Mouse (Mus musculus) liver, adult 2 months (tissue): ENCODE data around the gene Naa15. TPM values are rescaled to one million over a fixed set of nuclear protein-coding genes. Genes with fewer than 3 reads are reported as not detected.

Source experiments
- DNase-seq: peaks from one replicate; pipeline ENCODE4 v3.0.0-alpha.2; 2011; ENCODE audit warnings: low read depth, low spot score; ENCODE audit errors: extremely low read depth
- H3K27ac ChIP-seq: fragments of 200-500 bp; replicated peaks from 2 replicates; pipeline ENCODE4 v1.5.1; 2012; ENCODE audit warnings: low read depth, mild to moderate bottlenecking, control low read depth, inconsistent platforms, low read length; ENCODE audit not compliant: insufficient read depth
- H3K27me3 ChIP-seq: fragments of 200-500 bp; 2 replicates; pipeline ENCODE4 v1.6.1; 2012; ENCODE audit warnings: mild to moderate bottlenecking, moderate library complexity, low read length, inconsistent platforms; ENCODE audit not compliant: control insufficient read depth, insufficient read depth
- H3K36me3 ChIP-seq: fragments of 200-500 bp; 2 replicates; pipeline ENCODE4 v1.6.1; 2012; ENCODE audit warnings: low read length, inconsistent platforms; ENCODE audit not compliant: control insufficient read depth, insufficient read depth
- H3K4me1 ChIP-seq: fragments of 200-500 bp; 2 replicates; pipeline ENCODE4 v1.6.1; 2011; ENCODE audit warnings: low read length; ENCODE audit not compliant: control insufficient read depth, insufficient read depth
- H3K4me3 ChIP-seq: fragments of 200-500 bp; 2 replicates; pipeline ENCODE4 v1.5.1; 2011; ENCODE audit warnings: low read depth, mild to moderate bottlenecking, control low read depth, low read length, moderate library complexity; ENCODE audit not compliant: insufficient read depth
- H3K79me2 ChIP-seq: fragments of 200-500 bp; 2 replicates; pipeline ENCODE4 v1.6.1; 2012; ENCODE audit warnings: inconsistent platforms, mild to moderate bottlenecking, low read length, moderate library complexity; ENCODE audit not compliant: control insufficient read depth, insufficient read depth
- H3K9ac ChIP-seq: fragments of 200-500 bp; 2 replicates; pipeline ENCODE4 v1.6.1; 2012; ENCODE audit warnings: low read depth, mild to moderate bottlenecking, control low read depth, inconsistent platforms, low read length
- CTCF ChIP-seq: fragments of 200-500 bp; IDR thresholded peaks from 2 replicates; pipeline ENCODE4 v1.5.1; 2011; ENCODE audit warnings: low read depth, low read length, control low read depth
- POLR2A ChIP-seq: fragments of 200-500 bp; IDR thresholded peaks from 2 replicates; pipeline ENCODE4 v1.6.1; 2011; ENCODE audit warnings: low read length, control low read depth; ENCODE audit not compliant: insufficient read depth; ENCODE audit errors: extremely low read depth
- WGBS: fragments of 180-500 bp; shearing (Covaris S2); methylation state at CpG from one replicate; pipeline ENCODE4 v1.1.7; 2018; 5-methylcytosine and 5-hydroxymethylcytosine counted together
- polyA plus RNA-seq: library from polyadenylated mRNA; depleted of rRNA; stranded (reverse); fragments of >200 nt; gene quantifications from 2 replicates; pipeline ENCODE4 v1.2.3, GENCODE M21; 2012
- total RNA-seq: library from RNA; depleted of rRNA; stranded (reverse); fragments of >200 nt; gene quantifications from 2 replicates; pipeline ENCODE4 v1.2.3, GENCODE M21; 2014

The Naa15 gene
- total and polyA plus RNA-seq, 2 experiments: 2.0 to 14.8 TPM

GRCm38 (mm10) chr3:51372883-51373282 is 42.1 kb upstream of the Naa15 start:
- Histone ChIP-seq H3K79me2 (no peaks in the 10 kb centered on the region), H3K4me3 (peak overlapping the region; percentile 16; the same call in 1 of the 2 replicates), H3K36me3 (no peaks in the 10 kb centered on the region), H3K4me1 (peaks cover 6% of the 10 kb centered on the region; the same call in 1 of the 2 replicates), H3K27me3 (no peaks in the 10 kb centered on the region), H3K27ac (peak overlapping the region; percentile 66), H3K9ac (peak overlapping the region; percentile 45; the same call in 1 of the 2 replicates)
- TF ChIP-seq POLR2A (no peak), CTCF (no peak)
- DNase-seq: peak; percentile 44
- WGBS: 26% methylated on average over 5 of the region's 5 CpGs

- Histone ChIP-seq H3K36me3 (no peaks in the 10 kb centered on the region), H3K9ac (no peak overlapping the region), H3K27me3 (no peaks in the 10 kb centered on the region), H3K79me2 (no peaks in the 10 kb centered on the region), H3K27ac (no peak overlapping the region), H3K4me1 (peaks cover 9% of the 10 kb centered on the region), H3K4me3 (no peak overlapping the region)
- no peak for DNase-seq
- TF ChIP-seq POLR2A (no peak), CTCF (no peak)
- WGBS: 29% methylated on average over 5 of the region's 5 CpGs
Measured at GRCm38 (mm10) chr3:51373544-51373943, 41.4 kb upstream of the Naa15 start.

DNA sequence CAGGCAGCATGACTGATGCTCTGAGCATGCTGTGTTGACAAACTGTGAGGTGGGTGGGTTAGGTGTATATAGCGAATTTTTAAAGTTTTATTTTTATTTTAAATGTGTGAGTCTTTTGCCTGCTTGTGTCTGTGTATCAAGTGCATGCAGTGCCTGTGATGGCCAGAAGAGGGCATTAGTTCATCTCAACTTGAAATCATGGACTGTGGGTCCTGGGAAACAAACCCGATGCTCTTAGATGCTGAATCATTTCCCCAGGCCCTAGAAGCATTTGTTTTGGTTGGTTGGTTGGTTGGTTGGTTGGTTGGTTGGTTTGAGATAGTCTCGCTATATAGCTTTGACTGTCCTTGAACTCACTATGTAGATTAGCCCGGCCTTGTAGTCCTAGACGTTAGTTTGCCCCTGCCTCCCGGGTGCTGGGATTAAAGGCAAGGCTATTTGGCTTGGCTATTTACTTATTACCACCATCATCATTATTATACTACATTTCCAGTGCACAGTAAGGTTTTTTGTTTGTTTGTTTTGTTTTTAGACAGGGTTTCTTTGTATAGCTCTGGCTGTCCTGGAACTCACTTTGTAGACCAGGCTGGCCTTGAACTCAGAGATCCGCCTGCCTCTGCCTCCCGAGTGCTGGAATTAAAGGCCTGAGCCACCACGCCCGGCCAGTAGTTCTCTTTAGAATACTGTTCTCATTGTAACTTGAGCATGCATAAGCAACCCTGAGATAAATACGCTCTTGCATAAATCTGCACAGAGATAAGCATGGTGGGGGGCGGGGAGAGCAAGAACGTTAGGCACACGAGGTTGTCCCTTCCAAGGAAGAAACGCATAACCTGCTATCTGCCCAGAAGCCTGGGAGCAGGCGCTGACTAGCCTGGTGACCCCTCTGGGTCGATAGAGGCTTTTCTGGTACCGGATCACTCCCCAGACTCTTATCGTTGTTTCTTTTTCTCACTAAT is 39.4 kb upstream of the Naa15 start:
- 78% methylated on average over 19 of the region's 19 CpGs for WGBS
- TF ChIP-seq CTCF: peak; percentile 55
- no peak for TF ChIP-seq POLR2A
- no peaks in the 10 kb centered on the region for H3K36me3 ChIP-seq
- no peak overlapping the region for H3K27ac ChIP-seq
- H3K27me3 ChIP-seq: no peaks in the 10 kb centered on the region
- no peak overlapping the region for H3K9ac ChIP-seq
- H3K79me2 ChIP-seq: no peaks in the 10 kb centered on the region
- DNase-seq: peak; percentile 48
- peaks cover 11% of the 10 kb centered on the region for H3K4me1 ChIP-seq
- H3K4me3 ChIP-seq: no peak overlapping the region

DNA sequence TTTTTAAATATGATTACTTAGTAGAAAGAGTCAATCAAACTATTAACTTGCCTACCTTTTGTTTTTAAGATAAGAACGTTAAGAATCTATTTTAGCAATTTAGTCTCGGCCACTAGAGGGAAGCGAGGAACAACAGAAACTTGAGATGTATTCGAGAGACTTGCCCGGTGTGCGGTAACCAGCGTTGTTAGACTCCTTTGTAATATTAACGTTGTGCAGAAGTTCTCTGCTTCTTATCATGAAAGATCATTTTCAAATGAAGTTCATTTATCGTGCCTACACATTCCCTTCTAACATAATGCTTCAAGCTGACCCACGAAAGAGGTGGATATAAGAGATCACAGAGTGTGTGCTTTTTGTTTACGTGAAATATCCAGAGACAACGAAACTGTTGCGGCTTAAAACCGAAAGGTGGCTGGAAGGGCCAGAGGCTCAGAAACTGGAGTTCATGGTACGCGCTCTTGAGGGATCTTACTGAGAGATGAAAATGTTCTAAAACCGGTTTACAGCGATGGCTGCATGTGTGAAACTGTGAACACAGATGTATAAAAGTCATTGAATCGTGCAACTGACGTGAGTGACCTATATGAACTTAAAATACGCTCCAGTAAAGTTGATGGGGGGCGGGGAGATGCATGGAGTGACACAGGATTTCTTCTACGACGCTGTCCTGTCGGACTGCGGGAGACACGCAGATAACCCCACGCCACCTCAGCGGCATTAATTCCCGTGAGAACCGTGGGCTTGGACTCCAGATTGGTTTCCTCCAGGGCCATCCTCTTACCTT is 36.9 kb upstream of the Naa15 start:
- 35% methylated on average over 31 of the region's 31 CpGs for WGBS
- peak; percentile 9; the same call in 1 of the 2 replicates for TF ChIP-seq CTCF
- no peak for TF ChIP-seq POLR2A
- Histone ChIP-seq H3K4me3 (peak overlapping the region; percentile 39), H3K36me3 (no peaks in the 10 kb centered on the region), H3K27ac (no peak overlapping the region), H3K79me2 (no peaks in the 10 kb centered on the region), H3K9ac (peak overlapping the region; percentile 51), H3K27me3 (no peaks in the 10 kb centered on the region), H3K4me1 (peaks cover 8% of the 10 kb centered on the region)
- peak; percentile 64 for DNase-seq

DNA sequence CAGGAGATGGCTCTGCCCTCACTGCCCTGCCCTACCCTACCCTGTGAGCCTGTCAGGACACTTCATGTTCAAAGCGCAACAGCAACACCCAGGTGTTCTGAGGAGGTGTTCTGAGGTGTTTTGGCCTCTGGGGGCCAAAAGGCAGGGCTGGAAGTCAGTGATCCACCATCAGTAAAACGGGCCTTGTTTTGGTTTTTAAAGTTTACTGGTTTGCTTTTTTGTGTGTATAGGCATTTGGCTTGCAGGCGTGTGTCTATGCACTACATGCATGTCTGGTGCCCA is 36.3 kb upstream of the Naa15 start:
- no peaks in the 10 kb centered on the region for H3K27me3 ChIP-seq
- no peak overlapping the region for H3K27ac ChIP-seq
- H3K79me2 ChIP-seq: no peaks in the 10 kb centered on the region
- peaks cover 4% of the 10 kb centered on the region for H3K4me1 ChIP-seq
- peak overlapping the region; percentile 51 for H3K9ac ChIP-seq
- TF ChIP-seq POLR2A (no peak), CTCF (no peak)
- H3K36me3 ChIP-seq: no peaks in the 10 kb centered on the region
- H3K4me3 ChIP-seq: peak overlapping the region; percentile 39; the same call in 1 of the 2 replicates
- 80% methylated on average over 3 of the region's 3 CpGs for WGBS
- DNase-seq: no peak
